Mouse (Mus musculus): Measurements from ENCODE around the gene Sec24a. TPM values are rescaled to one million over a fixed set of nuclear protein-coding genes. Genes with fewer than 3 reads are reported as not detected.
"Not testable (repeated sequence)": the region's sequence is repeated elsewhere in the genome, so short reads cannot be mapped to it uniquely, and the experiment has no call there.

Sec24a gene
- polyA plus RNA-seq, 1 experiment from 2014 or later, result 16.0 TPM

DNA sequence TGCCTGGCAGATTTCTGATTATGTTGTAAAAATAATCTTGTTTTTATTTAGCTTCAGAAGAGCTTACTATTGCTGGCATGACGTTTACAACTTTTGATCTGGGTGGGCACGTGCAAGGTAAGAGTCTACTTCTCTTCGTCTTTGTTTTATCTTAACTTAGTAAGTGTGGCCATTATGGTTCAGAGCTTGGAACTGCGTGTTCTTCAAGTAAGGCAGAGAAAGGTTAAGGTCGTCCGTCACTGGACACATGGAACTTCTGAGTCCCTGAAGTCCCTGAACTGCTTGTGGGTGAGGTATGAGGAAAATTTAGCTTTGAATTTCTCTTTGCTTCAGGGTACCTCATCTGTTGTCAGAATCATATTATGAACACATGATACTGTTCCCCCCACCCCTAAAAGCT is 19.3 kb upstream of the Sec24a start:
- Histone ChIP-seq H3K27me3 (replicated peaks) (no peaks in the 10 kb centered on the region), H3K4me1 (no peaks in the 10 kb centered on the region), H3K9ac (replicated peaks) (no peak overlapping the region), H3K9me3 (replicated peaks) (no peaks in the 10 kb centered on the region), H3K27ac (replicated peaks) (no peak overlapping the region), H3K4me2 (no peak overlapping the region), H3K36me3 (peaks cover 59% of the 10 kb centered on the region), H3K4me3 (replicated peaks) (no peak overlapping the region)
- no peak for ATAC-seq (ENCODE audit: low FRiP score)
- 93% methylated on average over 6 of the region's 6 CpGs for WGBS

- Histone ChIP-seq H3K9me3 (replicated peaks) (no peaks in the 10 kb centered on the region), H3K36me3 (peaks cover 46% of the 10 kb centered on the region), H3K4me2 (no peak overlapping the region), H3K27ac (replicated peaks) (no peak overlapping the region), H3K9ac (replicated peaks) (no peak overlapping the region), H3K4me1 (no peaks in the 10 kb centered on the region), H3K4me3 (replicated peaks) (no peak overlapping the region), H3K27me3 (replicated peaks) (no peaks in the 10 kb centered on the region)
- no peak for ATAC-seq (ENCODE audit: low FRiP score)
- 92% methylated on average over 9 of the region's 9 CpGs for WGBS
Observed at GRCm38 (mm10) chr11:51780773-51781267, 17.4 kb upstream of the Sec24a start.

DNA sequence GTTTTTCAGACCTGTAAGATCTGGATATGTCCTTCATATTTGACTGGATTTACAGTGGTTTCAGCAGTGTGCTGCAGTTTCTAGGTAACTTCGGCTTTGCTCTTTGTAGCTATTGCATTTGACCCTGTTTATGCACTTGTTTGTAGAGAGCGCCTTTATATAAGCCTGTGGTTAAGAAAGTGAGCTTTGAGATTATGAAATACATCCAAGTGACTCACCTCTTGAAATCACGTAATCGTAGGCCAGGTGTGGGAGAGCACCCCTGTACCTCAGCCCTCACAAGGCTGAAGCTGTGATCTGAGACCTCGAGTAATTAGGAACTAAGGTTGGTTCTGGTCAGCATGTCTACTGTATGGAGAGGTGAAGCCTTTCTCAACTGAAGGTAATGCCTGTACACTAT is 14.0 kb upstream of the Sec24a start:
- Histone ChIP-seq H3K27me3 (replicated peaks) (no peaks in the 10 kb centered on the region), H3K9me3 (replicated peaks) (no peaks in the 10 kb centered on the region), H3K36me3 (peaks cover 28% of the 10 kb centered on the region), H3K4me1 (no peaks in the 10 kb centered on the region), H3K4me3 (replicated peaks) (no peak overlapping the region), H3K4me2 (no peak overlapping the region), H3K9ac (replicated peaks) (no peak overlapping the region), H3K27ac (replicated peaks) (no peak overlapping the region)
- WGBS, result 93% methylated on average over 5 of the region's 5 CpGs
- no peak for ATAC-seq (ENCODE audit: low FRiP score)

DNA sequence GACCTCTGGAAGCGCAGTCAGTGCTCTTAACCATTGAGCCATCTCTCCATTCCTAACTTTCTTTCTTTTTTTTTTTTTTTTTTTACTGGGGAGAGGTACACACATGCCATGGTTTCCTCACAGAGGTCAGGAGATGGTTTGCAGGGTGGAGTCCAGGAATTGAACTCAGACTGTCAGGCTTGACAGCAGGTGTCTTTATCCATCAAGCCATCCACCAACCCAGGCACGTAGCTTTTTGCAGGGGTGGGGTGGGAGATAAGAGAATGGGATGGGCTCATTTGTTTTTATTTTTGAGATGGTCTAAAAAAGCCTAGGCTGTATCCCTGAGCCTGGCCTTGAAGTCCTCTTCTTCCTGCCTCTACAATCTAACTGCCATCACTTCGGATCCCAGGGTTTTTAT is 12.1 kb upstream of the Sec24a start:
- Histone ChIP-seq H3K4me1 (no peaks in the 10 kb centered on the region), H3K9ac (replicated peaks) (no peak overlapping the region), H3K27me3 (replicated peaks) (no peaks in the 10 kb centered on the region), H3K9me3 (replicated peaks) (no peaks in the 10 kb centered on the region), H3K4me3 (replicated peaks) (no peak overlapping the region), H3K36me3 (peaks cover 11% of the 10 kb centered on the region), H3K27ac (replicated peaks) (no peak overlapping the region), H3K4me2 (no peak overlapping the region)
- WGBS, result 94% methylated on average over 3 of the region's 3 CpGs
- ATAC-seq (ENCODE audit: low FRiP score), result no peak

DNA sequence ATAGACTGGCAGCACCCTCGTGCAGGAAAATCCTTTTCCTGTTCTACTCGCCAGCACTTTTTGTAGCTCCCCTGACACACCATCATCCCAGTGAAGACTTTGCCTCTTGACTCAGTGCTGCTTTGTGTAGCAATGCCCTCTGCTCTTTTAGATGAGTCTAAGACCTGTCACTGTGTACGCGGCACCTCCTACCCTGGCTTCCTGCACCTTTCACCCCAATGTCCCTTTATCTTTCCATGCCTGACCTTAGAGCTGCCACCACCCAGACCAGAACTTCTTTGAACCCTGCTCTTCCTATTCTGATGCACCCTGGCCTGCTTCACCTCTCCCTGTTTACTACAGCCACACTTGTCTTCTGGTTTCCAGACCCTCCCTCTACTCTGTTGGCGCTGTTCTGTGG is 4.9 kb upstream of the Sec24a start:
- H3K9me3 ChIP-seq (replicated peaks), result no peaks in the 10 kb centered on the region
- H3K4me3 ChIP-seq (replicated peaks), result no peak overlapping the region
- WGBS, result 86% methylated on average over 5 of the region's 5 CpGs
- no peaks in the 10 kb centered on the region for H3K36me3 ChIP-seq
- no peak overlapping the region for H3K27ac ChIP-seq (replicated peaks)
- no peaks in the 10 kb centered on the region for H3K27me3 ChIP-seq (replicated peaks)
- no peak for ATAC-seq (ENCODE audit: low FRiP score)
- peaks cover 16% of the 10 kb centered on the region for H3K4me1 ChIP-seq
- no peak overlapping the region for H3K4me2 ChIP-seq
- no peak overlapping the region for H3K9ac ChIP-seq (replicated peaks)

- Histone ChIP-seq H3K4me1 (peaks cover 20% of the 10 kb centered on the region), H3K27me3 (replicated peaks) (no peaks in the 10 kb centered on the region), H3K9ac (replicated peaks) (no peak overlapping the region), H3K36me3 (no peaks in the 10 kb centered on the region), H3K4me2 (no peak overlapping the region), H3K27ac (replicated peaks) (no peak overlapping the region), H3K4me3 (replicated peaks) (no peak overlapping the region), H3K9me3 (replicated peaks) (no peaks in the 10 kb centered on the region)
- ATAC-seq (ENCODE audit: low FRiP score), result no peak
- WGBS, result 83% methylated on average over 8 of the region's 8 CpGs
Observed at GRCm38 (mm10) chr11:51767579-51768220, 4.3 kb upstream of the Sec24a start.

- WGBS, result 91% methylated on average over 4 of the region's 4 CpGs
- H3K4me1 ChIP-seq, result peaks cover 20% of the 10 kb centered on the region
- 0 out of 2 replicates have a peak, but pooled peaks cover 6% of the 10 kb centered on the region for H3K27me3 ChIP-seq (replicated peaks)
- H3K27ac ChIP-seq (replicated peaks), result no peak overlapping the region
- H3K9ac ChIP-seq (replicated peaks), result no peak overlapping the region
- no peaks in the 10 kb centered on the region for H3K9me3 ChIP-seq (replicated peaks)
- H3K4me3 ChIP-seq (replicated peaks), result peak overlapping the region; percentile 60; the same call in 1 of the 2 replicates
- H3K36me3 ChIP-seq, result no peaks in the 10 kb centered on the region
- peak overlapping the region; percentile 91 for H3K4me2 ChIP-seq
- ATAC-seq (ENCODE audit: low FRiP score), result no peak
Observed at GRCm38 (mm10) chr11:51764816-51765215, 1.4 kb upstream of the Sec24a start.

DNA sequence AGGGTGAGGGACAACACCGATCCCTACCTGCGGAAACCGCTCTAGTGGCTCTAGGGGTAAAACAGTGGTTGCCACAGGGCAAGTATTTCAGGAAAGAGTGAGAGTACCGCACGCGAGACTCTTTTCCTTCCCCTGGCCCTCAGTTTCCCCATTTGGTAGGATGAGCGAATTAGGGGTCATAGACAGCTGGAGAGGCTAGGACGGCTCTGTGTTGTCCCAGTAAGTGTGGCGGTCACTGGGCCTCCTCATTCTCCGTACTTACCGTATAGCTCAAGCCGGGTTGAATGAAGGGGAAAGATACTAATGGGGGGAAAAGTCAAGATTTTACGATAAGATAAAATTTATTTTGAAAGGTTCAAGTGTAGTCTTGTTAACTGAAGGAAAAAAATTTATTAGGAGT is 521 bp upstream of the Sec24a start:
- Histone ChIP-seq H3K9ac (replicated peaks) (peak overlapping the region; percentile 63), H3K27me3 (replicated peaks) (0 out of 2 replicates have a peak, but pooled peaks cover 9% of the 10 kb centered on the region), H3K27ac (replicated peaks) (0 out of 2 replicates have a peak overlapping the region, but pooled peaks have one; percentile 1), H3K9me3 (replicated peaks) (no peaks in the 10 kb centered on the region), H3K36me3 (no peaks in the 10 kb centered on the region), H3K4me1 (peaks cover 20% of the 10 kb centered on the region), H3K4me2 (peak overlapping the region; percentile 91), H3K4me3 (replicated peaks) (peak overlapping the region; percentile 60)
- WGBS, result 6% methylated on average over 13 of the region's 13 CpGs
- peak; percentile 38; the same call in 1 of the 2 replicates for ATAC-seq (ENCODE audit: low FRiP score)

DNA sequence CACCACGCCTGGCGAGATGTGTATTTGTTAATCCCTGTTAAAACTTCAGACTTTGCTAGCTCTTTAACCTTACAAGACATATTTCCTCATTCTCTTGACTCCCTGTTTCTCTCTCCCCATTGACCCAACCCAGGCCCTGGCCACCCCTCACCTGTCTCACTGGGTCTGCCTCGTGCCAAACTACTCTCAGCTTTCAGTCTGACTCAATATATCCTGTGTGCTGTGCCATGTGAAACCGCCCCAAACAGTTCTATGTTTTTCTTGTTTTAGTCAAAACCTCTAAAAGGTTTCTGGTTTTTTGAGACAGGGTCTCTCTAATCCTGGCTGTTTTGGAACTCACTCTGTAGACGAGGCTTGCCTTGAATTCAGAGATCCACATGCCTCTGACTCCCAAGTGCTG is 2.2 kb downstream of the Sec24a start:
- H3K9ac ChIP-seq (replicated peaks), result no peak overlapping the region
- 0 out of 2 replicates have a peak, but pooled peaks cover 9% of the 10 kb centered on the region for H3K27me3 ChIP-seq (replicated peaks)
- H3K36me3 ChIP-seq, result no peaks in the 10 kb centered on the region
- H3K27ac ChIP-seq (replicated peaks), result no peak overlapping the region
- WGBS, result 80% methylated on average over 5 of the region's 5 CpGs
- no peak for ATAC-seq (ENCODE audit: low FRiP score)
- no peak overlapping the region for H3K4me3 ChIP-seq (replicated peaks)
- peaks cover 26% of the 10 kb centered on the region for H3K4me1 ChIP-seq
- H3K9me3 ChIP-seq (replicated peaks), result no peaks in the 10 kb centered on the region
- no peak overlapping the region for H3K4me2 ChIP-seq

GRCm38 (mm10) chr11:51759941-51760657 is 3.3 kb downstream of the Sec24a start:
- peaks cover 25% of the 10 kb centered on the region for H3K4me1 ChIP-seq
- 77% methylated on average over 6 of the region's 6 CpGs for WGBS

DNA sequence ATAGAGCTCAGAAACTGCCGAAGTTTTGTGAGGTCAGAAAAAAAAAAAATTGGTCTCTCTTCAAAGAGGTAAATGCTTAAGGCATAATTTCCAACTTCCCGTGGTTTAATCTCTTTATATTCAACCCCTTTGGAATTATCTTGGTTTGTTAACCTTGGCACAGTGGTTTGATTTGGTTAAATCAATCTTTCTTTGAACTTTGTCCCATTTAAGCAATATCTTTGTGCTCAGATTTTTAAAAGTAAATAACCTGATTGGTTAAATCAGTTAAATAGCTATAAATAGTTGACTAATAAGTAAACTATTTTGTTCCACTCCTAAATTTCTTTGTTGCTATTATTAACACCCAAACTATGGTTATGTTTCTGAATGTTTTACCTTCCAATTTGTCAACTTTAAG is 4.2 kb downstream of the Sec24a start:
- Histone ChIP-seq H3K9ac (replicated peaks) (no peak overlapping the region), H3K4me3 (replicated peaks) (no peak overlapping the region), H3K4me2 (no peak overlapping the region), H3K27me3 (replicated peaks) (0 out of 2 replicates have a peak, but pooled peaks cover 9% of the 10 kb centered on the region), H3K27ac (replicated peaks) (no peak overlapping the region), H3K4me1 (peaks cover 25% of the 10 kb centered on the region), H3K9me3 (replicated peaks) (no peaks in the 10 kb centered on the region), H3K36me3 (no peaks in the 10 kb centered on the region)
- ATAC-seq (ENCODE audit: low FRiP score), result no peak
- 91% methylated on average over 2 of the region's 2 CpGs for WGBS

More at GRCm38 (mm10) chr11:51759941-51760657, 3.3 kb downstream of the Sec24a start:
- H3K9me3 ChIP-seq (replicated peaks), result no peaks in the 10 kb centered on the region
- ATAC-seq (ENCODE audit: low FRiP score), result no peak
- H3K9ac ChIP-seq (replicated peaks), result no peak overlapping the region
- no peak overlapping the region for H3K4me3 ChIP-seq (replicated peaks)
- H3K27me3 ChIP-seq (replicated peaks), result 0 out of 2 replicates have a peak, but pooled peaks cover 9% of the 10 kb centered on the region
- H3K4me2 ChIP-seq, result no peak overlapping the region
- no peaks in the 10 kb centered on the region for H3K36me3 ChIP-seq
- no peak overlapping the region for H3K27ac ChIP-seq (replicated peaks)

- not testable (repeated sequence) for H3K36me3 ChIP-seq; ATAC-seq (ENCODE audit: low FRiP score); H3K9ac ChIP-seq (replicated peaks); H3K27ac ChIP-seq (replicated peaks); H3K4me2 ChIP-seq; H3K4me3 ChIP-seq (replicated peaks); H3K27me3 ChIP-seq (replicated peaks); H3K9me3 ChIP-seq (replicated peaks)
- WGBS, result 88% methylated on average over 5 of the region's 5 CpGs
- H3K4me1 ChIP-seq, result peaks cover 31% of the 10 kb centered on the region
Observed at GRCm38 (mm10) chr11:51758207-51758606, 5.2 kb downstream of the Sec24a start.
